Mouse (Mus musculus): Measurements from ENCODE around the gene Hs6st1.

Gene Hs6st1

GRCm38 (mm10) chr1:36065761-36066150 is 2.4 kb upstream of the Hs6st1 start:
- DNase-seq, result peak; percentile 17

GRCm38 (mm10) chr1:36066216-36066980 is 1.8 kb upstream of the Hs6st1 start:
- peak; percentile 37 for DNase-seq

DNA sequence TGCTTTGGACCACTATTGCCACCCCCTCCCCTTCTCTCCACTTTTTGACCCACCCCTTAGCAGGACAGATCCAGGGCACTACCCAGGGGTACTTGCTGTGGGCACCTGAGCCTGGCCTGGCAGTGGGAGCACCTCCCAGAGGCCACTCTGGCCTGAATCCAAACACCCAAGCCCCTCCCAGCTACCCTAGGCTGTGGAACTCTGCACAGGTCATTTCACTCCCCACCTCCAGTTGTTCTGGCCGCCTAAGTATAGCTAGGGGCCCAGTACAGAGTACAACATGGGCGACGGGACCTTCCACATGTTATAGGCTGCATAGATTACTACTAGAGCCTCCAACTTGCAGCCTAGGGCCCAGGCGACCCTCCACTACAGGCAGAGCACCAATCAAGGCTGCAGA is 999 bp upstream of the Hs6st1 start:
- DNase-seq, result peak; percentile 53

DNA sequence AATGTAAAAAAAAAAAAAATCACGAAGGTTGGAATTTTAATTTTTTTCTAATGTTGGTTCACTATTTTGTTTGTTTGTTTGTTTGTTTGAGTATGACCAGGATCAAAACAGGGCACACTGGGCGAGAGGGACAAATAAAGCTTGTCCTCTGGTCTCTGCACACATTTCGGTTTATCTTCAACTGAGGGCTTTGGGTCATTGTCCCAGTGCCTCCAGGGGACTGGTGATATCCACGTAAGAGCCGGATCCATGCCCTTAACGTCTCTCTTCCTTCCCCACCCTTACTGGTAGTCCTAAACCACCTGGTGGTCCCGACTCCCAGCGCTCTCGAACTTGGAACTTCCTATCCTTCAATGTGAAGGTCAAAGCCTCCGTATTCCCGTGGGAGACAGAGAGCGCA is 589 bp upstream of the Hs6st1 start:
- DNase-seq, result no peak

DNA sequence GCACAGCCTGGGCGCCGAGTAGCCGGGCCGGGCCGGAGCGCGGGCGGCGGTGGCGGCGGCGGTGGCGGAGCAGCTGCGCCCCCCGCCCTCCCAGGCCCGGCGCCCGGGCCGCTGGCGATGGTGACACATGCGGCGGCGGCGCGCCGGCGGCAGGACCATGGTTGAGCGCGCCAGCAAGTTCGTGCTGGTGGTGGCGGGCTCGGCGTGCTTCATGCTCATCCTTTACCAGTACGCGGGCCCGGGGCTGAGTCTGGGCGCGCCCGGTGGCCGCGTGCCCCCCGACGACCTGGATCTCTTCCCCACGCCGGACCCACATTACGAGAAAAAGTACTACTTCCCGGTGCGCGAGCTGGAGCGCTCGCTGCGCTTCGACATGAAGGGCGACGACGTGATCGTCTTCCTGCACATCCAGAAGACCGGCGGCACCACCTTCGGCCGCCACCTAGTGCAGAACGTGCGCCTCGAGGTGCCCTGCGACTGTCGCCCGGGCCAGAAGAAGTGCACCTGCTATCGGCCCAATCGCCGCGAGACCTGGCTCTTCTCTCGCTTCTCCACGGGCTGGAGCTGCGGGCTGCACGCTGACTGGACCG is 426 bp downstream of the Hs6st1 start:
- peak; percentile 67 for DNase-seq

DNA sequence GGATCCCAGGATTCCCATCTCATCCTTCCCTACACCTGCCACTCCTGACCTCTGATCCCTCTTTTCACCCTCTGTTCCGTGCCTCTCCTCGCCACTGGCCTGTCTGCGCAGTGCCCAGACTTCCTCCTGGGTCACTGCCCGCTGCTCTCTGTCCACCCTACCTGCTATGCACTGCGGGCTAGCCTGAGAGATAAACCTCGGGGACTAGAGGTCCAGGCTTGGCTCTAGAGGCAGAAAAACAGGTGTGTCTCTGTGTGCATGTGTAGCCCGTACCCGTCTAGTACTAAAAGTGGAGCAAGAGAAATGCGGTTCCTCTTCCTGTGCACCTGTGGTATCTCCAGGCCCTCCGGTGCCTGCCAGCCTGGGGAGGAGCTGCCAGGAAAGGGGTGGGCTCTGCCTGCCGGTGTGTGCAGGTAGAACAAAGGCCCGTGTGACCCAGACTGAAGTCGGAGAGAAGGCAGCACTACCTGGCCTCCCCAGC is 1.1 kb downstream of the Hs6st1 start:
- peak; percentile 76 for DNase-seq

DNA sequence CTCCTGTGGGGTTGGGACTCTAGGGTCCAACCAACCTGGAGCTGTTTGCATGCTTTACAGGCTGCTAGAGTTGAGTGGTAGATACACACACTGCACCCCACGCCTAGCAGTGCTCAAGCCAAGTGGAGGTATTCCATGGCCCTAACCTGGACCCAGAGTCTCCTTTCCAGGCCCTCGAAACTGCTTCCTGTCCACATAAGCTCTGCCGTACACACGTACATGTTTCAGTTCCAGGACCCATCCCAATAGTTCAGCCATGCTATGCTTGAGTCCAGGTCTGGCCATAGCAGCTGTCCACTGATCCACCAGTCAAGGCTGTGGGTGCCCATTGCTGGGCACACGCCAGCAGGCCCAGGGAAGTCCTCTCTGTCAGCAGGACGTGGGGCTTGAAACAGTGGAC is 2.0 kb downstream of the Hs6st1 start:
- DNase-seq, result peak; percentile 41

DNA sequence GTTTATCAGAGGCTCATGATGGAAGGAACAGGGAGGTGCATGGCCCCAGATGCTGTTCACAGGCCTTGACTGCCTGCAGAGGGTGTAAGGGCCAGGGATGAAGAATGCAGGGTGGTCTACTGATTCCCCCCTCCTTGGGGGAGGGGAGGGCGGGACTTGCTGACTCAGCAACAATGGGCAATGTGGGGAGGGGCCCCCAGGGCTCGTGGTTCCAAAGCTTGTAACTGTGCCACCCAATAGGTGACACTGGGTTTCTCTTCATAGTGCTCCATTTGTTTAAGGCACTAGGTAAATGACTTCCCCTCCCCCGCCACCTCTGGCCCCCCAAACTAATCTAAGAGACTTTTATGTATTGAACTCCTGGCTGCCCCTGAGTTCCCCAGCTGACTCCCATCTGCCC is 2.5 kb downstream of the Hs6st1 start:
- DNase-seq, result no peak

DNA sequence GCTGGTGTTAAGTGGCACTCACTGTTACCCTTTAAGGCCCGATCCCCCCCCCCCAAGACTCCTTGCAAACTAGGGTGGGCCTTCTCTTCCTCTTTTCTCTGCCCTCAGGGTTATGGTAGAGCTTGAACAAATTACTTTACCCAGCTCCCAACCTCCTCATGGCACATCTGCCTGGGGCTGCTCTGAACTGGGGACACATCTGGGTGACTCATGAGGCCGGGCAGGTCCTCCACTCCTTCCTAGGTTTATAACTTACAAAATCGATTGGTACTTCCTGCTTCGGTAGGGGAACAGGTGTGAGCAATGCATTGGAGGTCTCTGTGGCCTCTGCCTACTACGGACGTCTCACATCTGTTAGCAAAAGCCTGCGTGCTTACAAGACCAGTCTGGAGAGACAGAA is 3.0 kb downstream of the Hs6st1 start:
- peak; percentile 32 for DNase-seq

DNA sequence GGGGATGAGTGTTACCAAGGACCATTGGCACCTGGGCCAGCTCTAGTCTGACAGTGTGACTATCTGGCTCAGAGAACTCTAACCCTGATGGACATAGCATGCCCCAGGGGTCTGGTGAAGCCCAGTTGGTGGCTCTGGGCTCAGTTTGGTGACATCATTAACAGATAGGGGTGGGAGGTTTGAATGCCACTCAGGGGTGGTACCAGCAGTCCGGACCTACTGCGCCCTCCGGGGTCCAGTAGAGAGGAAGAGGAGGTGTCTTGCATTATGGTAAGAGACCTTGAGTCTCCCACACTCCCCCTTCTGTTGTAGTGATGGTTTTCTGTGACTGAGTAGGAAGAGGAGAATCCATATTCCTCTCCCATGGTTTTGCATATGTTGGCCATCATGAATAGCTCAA is 3.4 kb downstream of the Hs6st1 start:
- DNase-seq, result no peak

GRCm38 (mm10) chr1:36072588-36073556 is 4.7 kb downstream of the Hs6st1 start:
- peak; percentile 43 for DNase-seq

DNA sequence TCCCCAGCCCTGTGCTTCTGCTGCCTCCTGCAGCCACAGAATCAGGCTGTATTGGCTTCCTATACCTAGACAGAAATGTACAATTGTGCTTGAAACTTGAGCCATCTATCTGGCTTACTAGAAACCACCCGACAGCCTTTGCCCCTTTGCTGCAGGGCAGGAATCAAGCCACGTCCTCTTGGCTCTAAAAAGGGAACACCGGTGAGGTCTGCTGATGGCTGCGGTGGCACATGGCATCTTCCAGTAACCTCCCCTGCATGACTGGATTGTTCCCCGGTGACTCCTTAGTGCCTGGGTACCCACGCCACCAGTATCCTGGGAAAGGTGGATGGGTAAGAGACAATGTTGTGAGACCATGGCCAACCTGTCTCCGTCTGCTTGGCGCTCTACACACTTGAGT is 5.4 kb downstream of the Hs6st1 start:
- DNase-seq, result peak; percentile 53

DNA sequence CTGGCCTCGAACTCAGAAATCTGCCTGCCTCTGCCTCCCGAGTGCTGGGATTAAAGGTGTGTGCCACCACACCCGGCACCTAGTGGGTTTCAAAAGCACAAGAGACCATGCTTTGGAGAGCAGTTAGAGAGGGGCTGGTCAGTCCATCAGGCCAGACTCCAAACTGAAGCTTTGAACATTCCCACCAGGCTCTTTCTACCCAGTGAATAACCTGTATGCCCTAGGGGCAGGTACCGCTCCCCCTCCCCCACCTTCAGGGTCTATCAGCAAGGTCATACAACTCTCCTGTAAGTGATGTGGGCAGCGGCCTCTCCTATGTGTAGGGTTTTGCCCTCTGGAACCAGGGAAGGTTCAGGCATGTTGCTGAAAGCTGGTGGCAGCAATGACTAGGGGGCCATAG is 6.0 kb downstream of the Hs6st1 start:
- peak; percentile 26 for DNase-seq

- DNase-seq, result peak; percentile 76
Measured at GRCm38 (mm10) chr1:36074968-36075367, 6.8 kb downstream of the Hs6st1 start.

GRCm38 (mm10) chr1:36075652-36076051 is 7.5 kb downstream of the Hs6st1 start:
- peak; percentile 54 for DNase-seq

DNA sequence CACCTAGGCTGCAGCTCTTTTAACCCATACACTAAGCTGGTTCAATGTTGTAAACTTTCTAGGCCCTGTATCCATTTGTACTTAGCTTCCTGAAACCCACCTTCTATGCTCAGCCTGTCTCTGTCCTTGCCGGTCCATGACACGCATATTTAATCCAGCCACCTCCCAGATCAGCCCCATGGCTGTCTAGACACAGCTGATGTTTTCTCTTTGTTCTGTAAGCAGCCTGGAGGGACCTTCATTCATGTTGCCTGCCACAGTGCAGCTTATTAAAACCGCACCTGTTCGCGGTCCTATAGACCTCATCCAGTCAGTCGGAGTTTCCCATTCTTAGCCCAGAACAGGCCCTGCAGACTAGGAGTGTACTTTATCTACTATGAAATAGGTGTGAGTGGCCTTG is 8.9 kb downstream of the Hs6st1 start:
- peak; percentile 12 for DNase-seq

- no peak for DNase-seq
Measured at GRCm38 (mm10) chr1:36078250-36078649, 10.1 kb downstream of the Hs6st1 start.

DNA sequence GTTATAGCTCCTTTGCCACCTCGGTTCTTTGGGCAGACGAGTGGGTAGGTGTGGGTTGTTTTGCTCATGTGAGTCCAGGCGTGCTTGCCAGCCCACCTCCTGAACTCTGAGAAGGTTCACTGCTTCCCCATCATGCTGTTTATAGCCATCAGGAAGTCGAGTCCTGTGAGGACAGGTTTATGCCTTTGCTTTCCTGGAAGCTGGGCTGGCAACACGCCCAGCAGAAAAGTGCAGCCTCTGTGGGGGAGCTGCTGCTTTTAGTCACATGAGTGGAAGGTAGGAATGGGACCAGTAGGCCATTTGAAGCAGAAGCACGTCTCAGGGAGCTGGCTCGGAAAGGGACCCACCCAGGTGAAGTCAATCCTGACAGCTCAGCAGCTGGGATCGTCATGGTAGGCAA is 11.5 kb downstream of the Hs6st1 start:
- peak; percentile 93 for DNase-seq

- no peak for DNase-seq
Measured at GRCm38 (mm10) chr1:36080974-36081373, 12.8 kb downstream of the Hs6st1 start.

DNA sequence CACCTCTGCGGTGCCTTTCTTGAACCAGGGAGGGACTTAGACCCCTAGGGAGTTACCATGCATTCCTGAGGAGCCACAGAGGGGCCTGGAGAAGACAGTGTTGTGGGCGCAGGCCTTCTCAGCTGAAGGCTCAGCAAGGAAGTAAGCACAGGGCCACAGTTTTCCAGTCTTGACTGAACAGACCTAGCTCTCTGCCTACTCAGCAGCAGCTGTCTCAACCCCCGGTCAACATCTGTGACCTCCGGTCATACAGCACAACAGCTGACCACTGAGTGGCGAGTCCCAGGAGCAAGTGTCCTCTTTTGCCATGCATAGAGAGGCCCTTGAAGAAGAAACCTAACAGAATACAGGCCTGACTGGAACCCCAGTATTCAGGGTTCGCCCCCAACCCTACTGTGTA is 14.0 kb downstream of the Hs6st1 start:
- no peak for DNase-seq

- DNase-seq, result no peak
Measured at GRCm38 (mm10) chr1:36083554-36083953, 15.4 kb downstream of the Hs6st1 start.

- no peak for DNase-seq
Measured at GRCm38 (mm10) chr1:36085069-36085468, 16.9 kb downstream of the Hs6st1 start.

DNA sequence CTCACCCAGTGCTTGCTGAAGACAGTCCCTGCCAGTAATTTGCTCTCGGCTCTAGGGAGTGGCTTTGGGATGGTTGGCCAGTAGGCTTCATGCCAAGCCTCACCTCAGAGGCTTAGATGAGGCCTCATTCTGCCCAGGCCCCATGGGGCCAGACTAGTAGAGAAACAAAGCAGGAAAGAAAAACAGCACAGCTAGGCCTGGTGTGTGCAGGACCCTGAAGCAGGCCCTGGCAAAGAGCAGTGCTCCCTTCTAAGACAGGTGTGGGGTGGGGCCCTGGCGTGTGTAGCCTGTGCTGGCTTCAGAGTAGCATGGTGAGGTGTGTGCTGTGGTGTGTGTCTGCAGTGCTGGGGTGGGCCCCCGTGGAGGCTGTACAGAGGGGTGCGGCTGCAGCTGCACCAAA is 20.2 kb downstream of the Hs6st1 start:
- DNase-seq, result no peak

Data from kidney, adult 18-20 months (tissue).